Mouse (Mus musculus) liver, embryonic 14.5 days (tissue): Measurements from ENCODE around the gene Hspa1a. TPM values are rescaled to one million over a fixed set of nuclear protein-coding genes. Genes with fewer than 3 reads are reported as not detected.

Experiments
- ATAC-seq: fragments of 200-750 bp; cut with Nextera tagmentation; 2 replicates; pipeline ENCODE4 v1.8.0; 2017; ENCODE audit warnings: moderate number of reproducible peaks, mild to moderate bottlenecking, moderate library complexity; ENCODE audit not compliant: insufficient read depth
- DNase-seq, 3 experiments: peaks; one replicate each; pipeline ENCODE4 v3.0.0-alpha.2; 2012 to 2013; ENCODE audit warnings: low read depth in 3 of 3, low spot score in 3 of 3
- H3K27ac ChIP-seq: fragments of 300-500 bp; sonication (generic); 2 replicates; pipeline ENCODE4 v1.5.1; 2014; ENCODE audit warnings: moderate library complexity, mild to moderate bottlenecking, control low read depth, inconsistent platforms
- H3K27me3 ChIP-seq: fragments of 300-500 bp; sonication (generic); 2 replicates; pipeline ENCODE4 v1.6.1; 2014; ENCODE audit warnings: mild to moderate bottlenecking, low read length, moderate library complexity; ENCODE audit not compliant: control insufficient read depth, insufficient read depth
- H3K36me3 ChIP-seq: fragments of 300-500 bp; sonication (generic); replicated peaks from 2 replicates; pipeline ENCODE4 v1.6.1; 2014; ENCODE audit warnings: low read depth; ENCODE audit not compliant: control insufficient read depth, insufficient read depth
- H3K4me1 ChIP-seq, 2 experiments: fragments of 200-500 bp in 1 of 2; fragments of 300-500 bp in 1 of 2; sonication (generic) in 1 of 2; replicated peaks; 2 replicates each; pipeline ENCODE4 v1.6.1; 2012 to 2014; ENCODE audit warnings: antibody characterized with exemption in 1 of 2, inconsistent platforms in 1 of 2, low read length in 1 of 2; ENCODE audit not compliant: control insufficient read depth in 2 of 2, insufficient read depth in 2 of 2
- H3K4me2 ChIP-seq: fragments of 300-500 bp; sonication (generic); 2 replicates; pipeline ENCODE4 v1.6.1; 2014; ENCODE audit warnings: low read depth, mild to moderate bottlenecking, control low read depth, moderate library complexity
- H3K4me3 ChIP-seq, 2 experiments: fragments of 200-500 bp in 1 of 2; fragments of 300-500 bp in 1 of 2; sonication (generic) in 1 of 2; 2 replicates each; pipeline ENCODE4 v1.5.1; 2012 to 2014; ENCODE audit warnings: low read depth in 2 of 2, low read length in 2 of 2, mild to moderate bottlenecking in 2 of 2, control low read depth in 1 of 2, inconsistent platforms in 1 of 2, moderate library complexity in 1 of 2; ENCODE audit not compliant: insufficient read depth in 1 of 2
- H3K9ac ChIP-seq: fragments of 300-500 bp; sonication (generic); replicated peaks from 2 replicates; pipeline ENCODE4 v1.6.1; 2014; ENCODE audit warnings: mild to moderate bottlenecking, control low read depth, moderate library complexity
- H3K9me3 ChIP-seq: fragments of 300-500 bp; sonication (generic); 2 replicates; pipeline ENCODE4 v1.6.1; 2016; ENCODE audit warnings: low read length, mixed read lengths; ENCODE audit not compliant: control insufficient read depth
- CTCF ChIP-seq: IDR thresholded peaks from 2 replicates; pipeline ENCODE4 v1.5.1; 2016; ENCODE audit warnings: antibody characterized with exemption, low read depth, control low read depth
- EP300 ChIP-seq: IDR thresholded peaks from 2 replicates; pipeline ENCODE4 v1.6.1; 2016; ENCODE audit warnings: antibody characterized with exemption, low read depth
- WGBS: fragments of 180-500 bp; shearing (Covaris S2); extraction: QIAGEN DNeasy Blood & Tissue Kit; methylation state at CpG from one replicate; pipeline ENCODE4 v1.1.7; 2014; ENCODE audit not compliant: insufficient replicate concordance; 5-methylcytosine and 5-hydroxymethylcytosine counted together
- polyA plus RNA-seq, 2 experiments: library from polyadenylated mRNA; depleted of rRNA in 1 of 2; stranded (reverse) in 1 of 2; unstranded in 1 of 2; fragments of >200 nt; fragmentation: Nextera tagmentation in 1 of 2; extraction: Ambion mirVana in 1 of 2; gene quantifications; 2 replicates each; pipeline versions ENCODE4 v1.2.1 to v1.2.3; 2012 to 2014

Hspa1a gene
- polyA plus RNA-seq, 2 experiments = 0.41 to 0.90 TPM

DNA sequence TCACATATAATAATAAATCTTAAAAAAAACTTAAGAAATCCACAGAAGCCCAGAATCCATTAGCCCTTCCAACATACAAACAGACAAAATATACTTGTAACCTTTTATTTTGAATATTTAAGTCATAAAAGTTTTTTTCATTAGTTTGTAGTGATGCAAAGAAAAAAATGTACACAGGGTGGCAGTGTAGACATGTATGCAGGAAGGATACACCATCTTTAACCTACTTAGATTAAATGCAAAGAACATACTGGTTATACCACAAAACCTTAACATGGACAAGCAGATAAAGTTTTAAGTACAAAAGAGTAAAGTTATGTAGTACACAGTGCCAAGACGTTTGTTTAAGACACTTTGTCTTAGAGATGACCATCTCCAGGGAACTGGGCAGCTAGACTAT is 15.6 kb downstream of the Hspa1a start:
- WGBS = 14% methylated on average over 1 of the region's 1 CpGs
- TF ChIP-seq CTCF (peak; percentile 34; the same call in 1 of the 2 replicates), EP300 (no peak)
- no peak overlapping the region for H3K4me3 ChIP-seq
- H3K9me3 ChIP-seq = no peaks in the 10 kb centered on the region
- peaks cover 8% of the 10 kb centered on the region for H3K27me3 ChIP-seq
- H3K4me1 ChIP-seq = peaks cover 9 to 10% of the 10 kb centered on the region in 2 experiments
- DNase-seq (no peak), ATAC-seq (no peak)
- H3K36me3 ChIP-seq = peaks cover 3% of the 10 kb centered on the region; the same call in 1 of the 2 replicates
- H3K27ac ChIP-seq = no peak overlapping the region
- H3K4me2 ChIP-seq = no peak overlapping the region
- no peak overlapping the region for H3K9ac ChIP-seq

DNA sequence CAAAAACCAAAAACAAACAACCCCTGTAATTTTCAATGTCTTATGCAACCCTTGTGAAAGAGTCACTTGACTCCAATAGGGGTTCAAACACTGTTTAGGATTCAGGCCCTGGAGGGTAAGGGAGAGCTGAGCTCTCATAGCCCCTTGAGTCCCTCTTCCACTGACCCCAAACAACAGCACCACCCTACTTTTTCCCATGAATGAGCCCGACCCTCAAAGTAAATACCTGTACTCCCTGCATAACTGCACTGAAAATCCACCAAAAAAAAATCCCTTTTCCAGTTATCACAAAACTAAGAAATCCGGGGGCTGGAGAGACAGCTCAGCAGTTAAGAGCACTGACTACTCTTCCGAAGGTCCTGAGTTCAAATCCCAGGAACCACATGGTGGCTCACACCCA is 16.1 kb downstream of the Hspa1a start:
- Histone ChIP-seq H3K4me3 (no peak overlapping the region), H3K36me3 (peaks cover 6% of the 10 kb centered on the region), H3K27ac (no peak overlapping the region), H3K4me1 (peaks cover 9 to 12% of the 10 kb centered on the region in 2 experiments), H3K9ac (no peak overlapping the region), H3K27me3 (peaks cover 5% of the 10 kb centered on the region), H3K9me3 (no peaks in the 10 kb centered on the region), H3K4me2 (no peak overlapping the region)
- TF ChIP-seq EP300 = no peak
- no peak for TF ChIP-seq CTCF
- ATAC-seq (no peak), DNase-seq (peak in 1 of 3 experiments; percentile 52)
- WGBS = 58% methylated on average over 3 of the region's 3 CpGs

DNA sequence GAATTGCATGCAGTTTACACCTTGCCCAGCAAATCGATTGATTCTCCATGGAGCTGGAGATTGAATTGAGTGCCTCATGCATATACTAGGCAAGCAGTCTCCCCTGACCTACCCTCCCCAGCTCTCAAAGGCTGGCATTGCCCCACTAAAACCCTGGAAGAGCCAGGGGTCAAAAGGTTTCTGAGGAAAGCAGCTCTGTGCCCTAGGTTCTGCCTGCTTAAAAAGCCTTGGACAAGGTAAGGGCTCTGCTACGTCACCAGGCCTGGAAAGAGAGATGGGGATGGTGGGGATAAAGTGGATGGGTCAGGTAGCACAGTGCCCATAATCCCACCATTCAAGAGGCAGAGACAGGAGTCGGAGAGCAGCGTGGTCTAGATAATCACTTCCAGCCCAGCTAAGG is 17.1 kb downstream of the Hspa1a start:
- Histone ChIP-seq H3K9ac (no peak overlapping the region), H3K4me1 (peaks cover 4 to 12% of the 10 kb centered on the region in 2 experiments), H3K4me2 (no peak overlapping the region), H3K27me3 (peaks cover 5% of the 10 kb centered on the region), H3K27ac (no peak overlapping the region), H3K4me3 (no peak overlapping the region), H3K9me3 (no peaks in the 10 kb centered on the region), H3K36me3 (peaks cover 17% of the 10 kb centered on the region)
- DNase-seq (no peak), ATAC-seq (no peak)
- no peak for TF ChIP-seq EP300
- no peak for TF ChIP-seq CTCF
- 74% methylated on average over 4 of the region's 4 CpGs for WGBS

DNA sequence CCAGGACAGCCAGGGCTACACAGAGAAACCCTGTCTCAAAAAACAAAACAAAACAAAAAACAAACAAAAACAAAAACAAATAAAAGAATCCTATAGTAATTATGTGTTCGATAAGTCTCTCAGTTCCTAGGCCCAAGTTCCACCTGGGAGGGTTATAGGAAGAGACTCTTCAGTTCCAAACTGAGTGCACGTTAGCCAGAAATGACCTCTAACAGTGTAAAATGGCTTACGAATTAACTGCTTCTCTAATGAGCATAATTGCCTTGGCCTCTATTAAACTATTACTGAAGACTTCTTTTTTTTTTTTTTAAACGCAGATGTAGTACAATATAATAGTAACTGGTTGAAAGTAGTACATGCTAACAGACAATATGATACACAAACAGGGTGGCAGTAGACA is 18.1 kb downstream of the Hspa1a start:
- H3K9ac ChIP-seq = no peak overlapping the region
- DNase-seq = no peak
- no peak overlapping the region for H3K4me2 ChIP-seq
- no peak for TF ChIP-seq CTCF
- TF ChIP-seq EP300 = no peak
- H3K4me3 ChIP-seq = no peak overlapping the region
- no peak overlapping the region for H3K27ac ChIP-seq
- H3K36me3 ChIP-seq = peaks cover 20% of the 10 kb centered on the region
- no peak for ATAC-seq
- peaks cover 0 to 7% of the 10 kb centered on the region in 2 experiments for H3K4me1 ChIP-seq
- no peaks in the 10 kb centered on the region for H3K9me3 ChIP-seq
- WGBS = 83% methylated on average over 4 of the region's 4 CpGs
- H3K27me3 ChIP-seq = peaks cover 5% of the 10 kb centered on the region

DNA sequence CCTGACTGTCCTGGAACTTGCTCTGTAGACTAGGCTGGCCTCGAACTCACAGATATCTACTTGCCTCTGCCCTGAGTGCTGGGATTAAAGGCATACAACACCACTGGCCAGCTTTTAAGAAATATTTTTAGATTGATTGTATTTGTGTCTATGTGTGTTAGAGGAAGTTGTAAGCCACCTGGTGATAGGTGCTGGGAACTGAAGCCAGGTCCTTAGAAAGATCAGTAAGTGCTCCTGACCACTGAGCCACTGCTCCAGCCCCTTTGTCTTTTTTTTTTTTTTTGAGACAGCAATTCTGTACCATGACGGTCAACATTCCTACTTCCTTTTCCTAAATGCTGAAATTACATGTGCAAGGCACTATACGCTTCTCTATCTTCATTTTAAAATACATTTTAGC is 18.7 kb downstream of the Hspa1a start:
- peak overlapping the region; percentile 89 for H3K4me2 ChIP-seq
- DNase-seq = no peak
- no peaks in the 10 kb centered on the region for H3K9me3 ChIP-seq
- WGBS = 68% methylated on average over 3 of the region's 3 CpGs
- H3K27me3 ChIP-seq = peaks cover 5% of the 10 kb centered on the region
- TF ChIP-seq EP300 = no peak
- TF ChIP-seq CTCF = no peak
- H3K4me1 ChIP-seq = peaks cover 0 to 7% of the 10 kb centered on the region in 2 experiments
- H3K36me3 ChIP-seq = peaks cover 20% of the 10 kb centered on the region
- H3K27ac ChIP-seq = no peak overlapping the region
- no peak for ATAC-seq
- H3K9ac ChIP-seq = peak overlapping the region; percentile 83
- H3K4me3 ChIP-seq = peak overlapping the region; percentile 67 to 96; a peak in 2 of 4 replicates
